Mouse (Mus musculus) kidney, adult 2 months (tissue): ENCODE results near the gene Pebp1.

Source experiments
- CTCF ChIP-seq: fragments of 200-500 bp; conservative IDR thresholded peaks from 2 replicates; pipeline ENCODE4 v1.5.1; 2011; ENCODE audit warnings: low read depth, mild to moderate bottlenecking, control low read depth, low read length, moderate library complexity, mixed read lengths; ENCODE audit not compliant: insufficient read depth, insufficient read length
- POLR2A ChIP-seq: fragments of 200-500 bp; IDR thresholded peaks from one replicate; pipeline ENCODE4 v1.6.1; 2011; ENCODE audit warnings: low read depth, low read length, control low read depth

GRCm38 (mm10) chr5:117318741-117319629 is 31.6 kb upstream of the Pebp1 start, which contains the start of gene Vsig10:
- no peak for TF ChIP-seq POLR2A
- TF ChIP-seq CTCF, result no peak
